ENCODE assay signal across 18 mouse cellular contexts in genomic region chr7:140973396-140974165, GRCm38 (mm10). TPM values are rescaled to one million over a fixed set of nuclear protein-coding genes. Genes with fewer than 3 reads are reported as not detected.
DNase-seq lines count a peak whose midpoint lies in the region; ATAC-seq and TF ChIP-seq lines count a peak whose summit lies in the region.
"Had no signal": no experiment of that assay in that cellular context is flagged by ENCODE, and none has a peak within 500 bp of the region (broad histone marks: within the 10 kb centered on the region; RNA-seq: fewer than 3 reads in every experiment).

No protein-coding gene starts in this region.

- H3K4me3 ChIP-seq in ES-E14 (ENCODE audit: insufficient read depth in 1 of 2, low read depth in 1 of 2, low read length in 2 of 2, poor library complexity in 1 of 2, severe bottlenecking in 1 of 2): no peak overlapping the region
- H3K4me3 ChIP-seq in intestine, embryonic 14.5 days (ENCODE audit: low read depth, low read length): no peak overlapping the region
- H3K4me3 ChIP-seq in stomach, embryonic 14.5 days (ENCODE audit: low read depth, low read length): no peak overlapping the region
- no peak overlapping the region for H3K4me3 ChIP-seq in forebrain, embryonic 11.5 days (ENCODE audit: low read depth, low read length)
- H3K4me3 ChIP-seq: hindbrain, embryonic 10.5 days; midbrain, embryonic 10.5 days; neural tube, embryonic 12.5 days had no signal

- H3K4me2 ChIP-seq in intestine, embryonic 14.5 days (ENCODE audit: low read length): no peak overlapping the region
- H3K4me2 ChIP-seq in stomach, embryonic 14.5 days (replicated peaks; ENCODE audit: low read depth, low read length): no peak overlapping the region
- no peak overlapping the region for H3K4me2 ChIP-seq in forebrain, embryonic 11.5 days (ENCODE audit: low read depth, low read length, severe bottlenecking)
- H3K4me2 ChIP-seq: lung, embryonic 14.5 days; neural tube, embryonic 12.5 days had no signal

- peak; percentile 32 for DNase-seq in kidney, postnatal 10 days
- DNase-seq in kidney, postnatal 25 days: no peak
- DNase-seq in ES-E14 (ENCODE audit: low read depth, low spot score): no peak
- no peak for DNase-seq in intestine, embryonic 14.5 days (ENCODE audit: low spot score)
- DNase-seq in retina, postnatal 1 day: no peak
- DNase-seq in forebrain, embryonic 11.5 days (ENCODE audit: low spot score): no peak
- no peak for DNase-seq in right cerebral cortex, postnatal 14 days
- DNase-seq: adrenal gland, postnatal 10 days; kidney, adult 9 months; lung, embryonic 14.5 days; thymus, adult 2 months had no signal

- in situ Hi-C loops in ES-E14 (cut with MboI; ENCODE audit: low sequenced_read_pairs in 2 of 2, unreplicated experiment in 2 of 2): no loop called here

- H3K27ac ChIP-seq in ES-E14 (ENCODE audit: insufficient read depth, low read depth, low read length, poor library complexity, severe bottlenecking): peak overlapping the region; percentile 95
- peak overlapping the region; percentile 77 for H3K27ac ChIP-seq in intestine, embryonic 14.5 days (ENCODE audit: low read depth)
- peak overlapping the region; percentile 66 for H3K27ac ChIP-seq in stomach, embryonic 14.5 days (ENCODE audit: low read length)
- H3K27ac ChIP-seq in forebrain, embryonic 11.5 days (ENCODE audit: low read depth, low read length): no peak overlapping the region
- H3K27ac ChIP-seq: hindbrain, embryonic 10.5 days; midbrain, embryonic 10.5 days; neural tube, embryonic 12.5 days had no signal

- H3K27me3 ChIP-seq in intestine, embryonic 14.5 days (replicated peaks; ENCODE audit: control insufficient read depth, insufficient read depth, low read length): no peaks in the 10 kb centered on the region
- no peaks in the 10 kb centered on the region for H3K27me3 ChIP-seq in stomach, embryonic 14.5 days (ENCODE audit: control insufficient read depth, insufficient read depth, low read length)
- peaks cover 2% of the 10 kb centered on the region; the same call in 1 of the 2 replicates for H3K27me3 ChIP-seq in forebrain, embryonic 11.5 days (ENCODE audit: control insufficient read depth, insufficient read depth, low read length)

- peak overlapping the region; percentile 2; the same call in 1 of the 2 replicates for H3K9ac ChIP-seq in ES-E14 (ENCODE audit: insufficient read depth, low read depth, low read length, poor library complexity, severe bottlenecking)
- H3K9ac ChIP-seq in intestine, embryonic 14.5 days (ENCODE audit: low read length): no peak overlapping the region
- no peak overlapping the region for H3K9ac ChIP-seq in stomach, embryonic 14.5 days (replicated peaks; ENCODE audit: low read depth, low read length)
- H3K9ac ChIP-seq in forebrain, embryonic 11.5 days (ENCODE audit: low read length): no peak overlapping the region
- H3K9ac ChIP-seq: lung, embryonic 14.5 days; neural tube, embryonic 12.5 days had no signal

- H3K36me3 ChIP-seq in ES-E14 (ENCODE audit: control insufficient read depth, insufficient read depth, low read length, poor library complexity, severe bottlenecking): peaks cover 9% of the 10 kb centered on the region; the same call in 1 of the 2 replicates
- no peaks in the 10 kb centered on the region for H3K36me3 ChIP-seq in intestine, embryonic 14.5 days (ENCODE audit: control insufficient read depth, insufficient read depth, low read length)
- H3K36me3 ChIP-seq in stomach, embryonic 14.5 days (ENCODE audit: control insufficient read depth, insufficient read depth, low read length): no peaks in the 10 kb centered on the region
- H3K36me3 ChIP-seq in forebrain, embryonic 11.5 days (ENCODE audit: control insufficient read depth, insufficient read depth, low read length): no peaks in the 10 kb centered on the region
- H3K36me3 ChIP-seq: G1E; hindbrain, embryonic 10.5 days; midbrain, embryonic 10.5 days; neural tube, embryonic 12.5 days had no signal

- no peaks in the 10 kb centered on the region for H3K9me3 ChIP-seq in ES-E14 (ENCODE audit: control insufficient read depth, insufficient read depth, low read depth, low read length)
- no peaks in the 10 kb centered on the region for H3K9me3 ChIP-seq in intestine, embryonic 14.5 days (ENCODE audit: control insufficient read depth, low read length)
- no peaks in the 10 kb centered on the region for H3K9me3 ChIP-seq in stomach, embryonic 14.5 days (ENCODE audit: control insufficient read depth, low read depth, low read length)
- H3K9me3 ChIP-seq in forebrain, embryonic 11.5 days (ENCODE audit: control insufficient read depth, low read length): no peaks in the 10 kb centered on the region
- H3K9me3 ChIP-seq: G1E; hindbrain, embryonic 10.5 days; midbrain, embryonic 10.5 days; neural tube, embryonic 12.5 days had no signal

- 32% methylated on average over 14 of the region's 14 CpGs for WGBS in intestine, embryonic 14.5 days
- WGBS in stomach, embryonic 14.5 days: 39% methylated on average over 14 of the region's 14 CpGs
- WGBS in forebrain, embryonic 11.5 days: 26% methylated on average over 14 of the region's 14 CpGs

- ATAC-seq in intestine, embryonic 14.5 days (replicated peaks; ENCODE audit: low FRiP score, low TSS enrichment, low read depth): no peak
- no peak for ATAC-seq in stomach, embryonic 14.5 days (ENCODE audit: insufficient number of reproducible peaks, insufficient read depth, low FRiP score, low read depth)
- ATAC-seq in forebrain, embryonic 11.5 days (replicated peaks; ENCODE audit: low FRiP score): no peak
- ATAC-seq: forebrain, embryonic 16.5 days had no signal

- peaks cover 21 to 43% of the 10 kb centered on the region in 2 experiments for H3K4me1 ChIP-seq in ES-E14 (ENCODE audit: control insufficient read depth in 2 of 2, insufficient read depth in 2 of 2, low read length in 2 of 2, poor library complexity in 1 of 2)
- peaks cover 36% of the 10 kb centered on the region for H3K4me1 ChIP-seq in intestine, embryonic 14.5 days (replicated peaks; ENCODE audit: control insufficient read depth, insufficient read depth, low read length)
- H3K4me1 ChIP-seq in stomach, embryonic 14.5 days (ENCODE audit: control insufficient read depth, insufficient read depth, low read length): peaks cover 43% of the 10 kb centered on the region
- peaks cover 7% of the 10 kb centered on the region; the same call in 1 of the 2 replicates for H3K4me1 ChIP-seq in forebrain, embryonic 11.5 days (replicated peaks; ENCODE audit: control insufficient read depth, insufficient read depth, low read length)

TF ChIP-seq in ES-E14, 5 proteins besides CTCF, POLR2A, EP300 and RAD21:
- 0 out of 2 replicates have a peak, but pooled peaks have one; percentile 8 for TF ChIP-seq CHD2 (IDR thresholded peaks at IDR 0.05; ENCODE audit: low read depth, low read length)
- TF ChIP-seq MAFK (IDR thresholded peaks at IDR 0.05; ENCODE audit: insufficient read depth, low read depth, low read length): no peak

RNA-seq across cellular contexts. Expression of gene Ifitm1, which starts 6.6 kb away (rescaled TPM):
- 274 and 585 TPM in 2 replicates for total RNA-seq in ES-E14 (2012; rRNA removed)
- polyA plus RNA-seq in intestine, embryonic 14.5 days (2014; fragmentation: Nextera tagmentation; extraction: Ambion mirVana): 198 and 221 TPM in 2 replicates
- polyA plus RNA-seq in stomach, embryonic 14.5 days (2014; fragmentation: Nextera tagmentation; extraction: Ambion mirVana): 241 and 289 TPM in 2 replicates
- polyA plus RNA-seq in forebrain, embryonic 11.5 days (2014; fragmentation: Nextera tagmentation; extraction: Ambion mirVana): 5.6 and 8.1 TPM in 2 replicates
- polyA plus RNA-seq: G1E had no signal

RNA-seq across cellular contexts. Expression of gene Ifitm2, which starts 17.8 kb away (rescaled TPM):
- 679 and 1,158 TPM in 2 replicates for total RNA-seq in ES-E14 (2012; rRNA removed)
- polyA plus RNA-seq in intestine, embryonic 14.5 days (2014; fragmentation: Nextera tagmentation; extraction: Ambion mirVana): 1,598 and 1,676 TPM in 2 replicates
- 1,395 and 1,501 TPM in 2 replicates for polyA plus RNA-seq in stomach, embryonic 14.5 days (2014; fragmentation: Nextera tagmentation; extraction: Ambion mirVana)
- polyA plus RNA-seq in forebrain, embryonic 11.5 days (2014; fragmentation: Nextera tagmentation; extraction: Ambion mirVana): 225 and 231 TPM in 2 replicates

RNA-seq across cellular contexts. Expression of gene Gm45717, which starts 17.8 kb away (rescaled TPM):
- not detected in 2 replicates for total RNA-seq in ES-E14 (2012; rRNA removed)
- polyA plus RNA-seq in intestine, embryonic 14.5 days (2014; fragmentation: Nextera tagmentation; extraction: Ambion mirVana): 0.81 TPM in 1 of 2 replicates, not detected in the other
- not detected in 2 replicates for polyA plus RNA-seq in stomach, embryonic 14.5 days (2014; fragmentation: Nextera tagmentation; extraction: Ambion mirVana)
- not detected in 2 replicates for polyA plus RNA-seq in forebrain, embryonic 11.5 days (2014; fragmentation: Nextera tagmentation; extraction: Ambion mirVana)
- total RNA-seq: adrenal gland, postnatal 10 days; G1E; heart, adult 8-10 months had no signal
- polyA plus RNA-seq: forebrain, embryonic 16.5 days; G1E; lung, embryonic 14.5 days; neural tube, embryonic 12.5 days; thymus, adult 2 months had no signal

RNA-seq across cellular contexts. Expression of gene Ifitm5, which starts 23.5 kb away (rescaled TPM):
- 7.7 and 18.6 TPM in 2 replicates for total RNA-seq in ES-E14 (2012; rRNA removed)
- 0.94 and 2.3 TPM in 2 replicates for polyA plus RNA-seq in intestine, embryonic 14.5 days (2014; fragmentation: Nextera tagmentation; extraction: Ambion mirVana)
- 2.0 and 2.6 TPM in 2 replicates for polyA plus RNA-seq in stomach, embryonic 14.5 days (2014; fragmentation: Nextera tagmentation; extraction: Ambion mirVana)
- polyA plus RNA-seq in forebrain, embryonic 11.5 days (2014; fragmentation: Nextera tagmentation; extraction: Ambion mirVana): 0.49 TPM in 1 of 2 replicates, not detected in the other

RNA-seq across cellular contexts. Expression of gene Pgghg, which starts 32.4 kb away (rescaled TPM):
- 10.0 and 12.5 TPM in 2 replicates for total RNA-seq in ES-E14 (2012; rRNA removed)
- 26.9 and 29.2 TPM in 2 replicates for polyA plus RNA-seq in intestine, embryonic 14.5 days (2014; fragmentation: Nextera tagmentation; extraction: Ambion mirVana)
- polyA plus RNA-seq in stomach, embryonic 14.5 days (2014; fragmentation: Nextera tagmentation; extraction: Ambion mirVana): 28.7 and 31.0 TPM in 2 replicates
- 15.8 and 16.1 TPM in 2 replicates for polyA plus RNA-seq in forebrain, embryonic 11.5 days (2014; fragmentation: Nextera tagmentation; extraction: Ambion mirVana)

Comparison
In these comparisons a context has a peak if more than half of its experiments do, and no peak if none do; other contexts are left out.
1. RNA of gene Ifitm1, which starts 6.6 kb away (polyA plus RNA-seq): 241 to 289 TPM in stomach, embryonic 14.5 days and 198 to 221 TPM in intestine, embryonic 14.5 days; 5.6 to 8.1 TPM in forebrain, embryonic 11.5 days; every median in the first group is over 10 times any median in the second.